Mouse (Mus musculus) adrenal gland, adult 8-10 months (tissue): ENCODE data around the gene Tubgcp6. TPM values are rescaled to one million over a fixed set of nuclear protein-coding genes. Genes with fewer than 3 reads are reported as not detected.

ENCODE experiments used
- DNase-seq: peaks from one replicate; pipeline ENCODE4 v3.0.0; 2022
- total RNA-seq, 4 experiments: library from RNA; stranded (reverse); gene quantifications; 2 replicates each; pipeline ENCODE4 v1.2.4; 2022

Tubgcp6 gene
- total RNA-seq: 10 to 100 TPM; 16.0 to 24.6 (median 20.3) TPM

GRCm38 (mm10) chr15:89122649-89123366 lies at the start of gene Tubgcp6:
TSS of gene Tubgcp6 (minus strand) at chr15:89123112.
- DNase-seq: peak; percentile 91

GRCm38 (mm10) chr15:89172276-89172935 lies 49.5 kb upstream of the Tubgcp6 start:
- DNase-seq: no peak

- DNase-seq: no peak
These were observed 48.7 kb upstream of the Tubgcp6 start for GRCm38 (mm10) chr15:89171526-89172051.

- DNase-seq: no peak
These were observed 47.2 kb upstream of the Tubgcp6 start for GRCm38 (mm10) chr15:89170102-89170501.

- DNase-seq: peak; percentile 83
These were observed 46.5 kb upstream of the Tubgcp6 start for GRCm38 (mm10) chr15:89169431-89169830.

GRCm38 (mm10) chr15:89168922-89169321 lies 46.0 kb upstream of the Tubgcp6 start:
- DNase-seq: no peak

- DNase-seq: no peak
These were observed 42.6 kb upstream of the Tubgcp6 start for GRCm38 (mm10) chr15:89165478-89165877.

- no peak for DNase-seq
These were observed 38.5 kb upstream of the Tubgcp6 start for GRCm38 (mm10) chr15:89161397-89161796.

GRCm38 (mm10) chr15:89158516-89158915 lies 35.6 kb upstream of the Tubgcp6 start:
- DNase-seq: no peak

GRCm38 (mm10) chr15:89157954-89158353 lies 35.0 kb upstream of the Tubgcp6 start:
- no peak for DNase-seq

GRCm38 (mm10) chr15:89152312-89152711 lies 29.4 kb upstream of the Tubgcp6 start:
- DNase-seq: no peak

- no peak for DNase-seq
These were observed 27.1 kb upstream of the Tubgcp6 start for GRCm38 (mm10) chr15:89150041-89150390.

- DNase-seq: no peak
These were observed 26.5 kb upstream of the Tubgcp6 start, which contains the start of gene Mapk11 for GRCm38 (mm10) chr15:89149271-89150040. TSS of gene Mapk11 (minus strand) at chr15:89149628.

GRCm38 (mm10) chr15:89148496-89149270 lies 25.8 kb upstream of the Tubgcp6 start:
- DNase-seq: no peak

- DNase-seq: no peak
These were observed 25.0 kb upstream of the Tubgcp6 start for GRCm38 (mm10) chr15:89147895-89148294.

- no peak for DNase-seq
These were observed 24.5 kb upstream of the Tubgcp6 start for GRCm38 (mm10) chr15:89147456-89147855.

- no peak for DNase-seq
These were observed 24.1 kb upstream of the Tubgcp6 start for GRCm38 (mm10) chr15:89147024-89147423.

GRCm38 (mm10) chr15:89146537-89146936 lies 23.6 kb upstream of the Tubgcp6 start:
- no peak for DNase-seq

- no peak for DNase-seq
These were observed 23.0 kb upstream of the Tubgcp6 start for GRCm38 (mm10) chr15:89145813-89146350.

- DNase-seq: no peak
These were observed 22.1 kb upstream of the Tubgcp6 start for GRCm38 (mm10) chr15:89144965-89145364.

GRCm38 (mm10) chr15:89143134-89143533 lies 20.2 kb upstream of the Tubgcp6 start:
- no peak for DNase-seq

GRCm38 (mm10) chr15:89141905-89142304 lies 19.0 kb upstream of the Tubgcp6 start:
- no peak for DNase-seq
